Mouse (Mus musculus) stomach, embryonic 14.5 days (tissue): ENCODE measurements at regions not wholly inside any gene's neighbourhood (a gene's known extent, or its start where the extent isn't known, plus 50 kb on each side); places are given as distances from the start of the nearest gene placed in this dataset.
"Not testable (repeated sequence)": the region's sequence is repeated elsewhere in the genome, so short reads cannot be mapped to it uniquely, and the experiment has no call there.

Experiments used
- ATAC-seq: fragments of 200-750 bp; cut with Nextera tagmentation; 2 replicates; pipeline ENCODE4 v1.8.0; 2017; ENCODE audit warnings: low read depth, moderate TSS enrichment; ENCODE audit not compliant: insufficient number of reproducible peaks, insufficient read depth, low FRiP score
- H3K27ac ChIP-seq: fragments of 300-500 bp; sonication (generic); 2 replicates; pipeline ENCODE4 v1.5.1; 2014; ENCODE audit warnings: mild to moderate bottlenecking, low read length, moderate library complexity, mixed read lengths
- H3K27me3 ChIP-seq: fragments of 300-500 bp; sonication (generic); 2 replicates; pipeline ENCODE4 v1.6.1; 2014; ENCODE audit warnings: low read length, control low read depth, mixed read lengths; ENCODE audit not compliant: control insufficient read depth, insufficient read depth
- H3K36me3 ChIP-seq: fragments of 300-500 bp; sonication (generic); 2 replicates; pipeline ENCODE4 v1.6.1; 2014; ENCODE audit warnings: mild to moderate bottlenecking, control low read depth, low read length, moderate library complexity, mixed read lengths; ENCODE audit not compliant: control insufficient read depth, insufficient read depth
- H3K4me1 ChIP-seq: fragments of 300-500 bp; sonication (generic); 2 replicates; pipeline ENCODE4 v1.6.1; 2014; ENCODE audit warnings: low read length, control low read depth, mixed read lengths; ENCODE audit not compliant: control insufficient read depth, insufficient read depth
- H3K4me2 ChIP-seq: fragments of 300-500 bp; sonication (generic); replicated peaks from 2 replicates; pipeline ENCODE4 v1.6.1; 2014; ENCODE audit warnings: low read depth, low read length, control low read depth
- H3K4me3 ChIP-seq: fragments of 300-500 bp; sonication (generic); 2 replicates; pipeline ENCODE4 v1.5.1; 2014; ENCODE audit warnings: low read depth, low read length, control low read depth
- H3K9ac ChIP-seq: fragments of 300-500 bp; sonication (generic); replicated peaks from 2 replicates; pipeline ENCODE4 v1.6.1; 2014; ENCODE audit warnings: low read depth, mild to moderate bottlenecking, control low read depth, low read length, moderate library complexity, mixed read lengths
- H3K9me3 ChIP-seq: fragments of 300-500 bp; sonication (generic); 2 replicates; pipeline ENCODE4 v1.6.1; 2016; ENCODE audit warnings: low read depth, low read length, control low read depth; ENCODE audit not compliant: control insufficient read depth
- WGBS: fragments of 180-500 bp; shearing (Covaris S2); extraction: QIAGEN DNeasy Blood & Tissue Kit; methylation state at CpG from one replicate; pipeline ENCODE4 v1.1.7; 2014; 5-methylcytosine and 5-hydroxymethylcytosine counted together

- 85% methylated on average over 16 of the region's 16 CpGs for WGBS
- not testable (repeated sequence) for ATAC-seq, H3K4me3 ChIP-seq
Observed at GRCm38 (mm10) chr1:157622156-157622555, 115.6 kb downstream of the Sec16b start.

DNA sequence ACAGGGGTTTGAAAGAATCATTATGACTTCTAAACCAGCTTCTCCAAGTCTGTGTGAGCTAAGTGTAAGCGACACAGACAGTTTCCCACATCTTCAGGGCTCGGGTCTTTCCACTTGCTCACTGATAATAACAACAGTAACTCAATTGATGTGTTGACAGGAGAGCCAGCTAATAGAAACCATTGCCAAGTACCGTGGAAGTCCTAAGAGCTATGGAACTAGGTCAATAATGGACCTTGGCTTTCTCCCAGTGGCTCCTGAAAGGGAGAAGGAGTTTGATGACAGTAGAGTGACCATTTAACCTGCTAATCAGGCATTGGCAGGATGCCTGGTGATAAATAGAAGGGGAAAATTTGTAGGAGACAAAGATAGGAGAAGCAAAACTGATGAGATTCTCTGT lies 126.1 kb downstream of the Sec16b start:
- no peaks in the 10 kb centered on the region for H3K36me3 ChIP-seq
- H3K27ac ChIP-seq, result no peak overlapping the region
- WGBS, result 66% methylated on average over 3 of the region's 3 CpGs
- no peaks in the 10 kb centered on the region for H3K27me3 ChIP-seq
- no peak overlapping the region for H3K9ac ChIP-seq
- H3K4me1 ChIP-seq, result no peaks in the 10 kb centered on the region
- H3K9me3 ChIP-seq, result no peaks in the 10 kb centered on the region
- no peak for ATAC-seq
- no peak overlapping the region for H3K4me2 ChIP-seq
- H3K4me3 ChIP-seq, result no peak overlapping the region

More at GRCm38 (mm10) chr1:157622156-157622555, 115.6 kb downstream of the Sec16b start:
- H3K36me3 ChIP-seq, H3K4me2 ChIP-seq, H3K4me1 ChIP-seq, H3K27me3 ChIP-seq, H3K9me3 ChIP-seq, H3K9ac ChIP-seq, H3K27ac ChIP-seq: not testable (repeated sequence)

DNA sequence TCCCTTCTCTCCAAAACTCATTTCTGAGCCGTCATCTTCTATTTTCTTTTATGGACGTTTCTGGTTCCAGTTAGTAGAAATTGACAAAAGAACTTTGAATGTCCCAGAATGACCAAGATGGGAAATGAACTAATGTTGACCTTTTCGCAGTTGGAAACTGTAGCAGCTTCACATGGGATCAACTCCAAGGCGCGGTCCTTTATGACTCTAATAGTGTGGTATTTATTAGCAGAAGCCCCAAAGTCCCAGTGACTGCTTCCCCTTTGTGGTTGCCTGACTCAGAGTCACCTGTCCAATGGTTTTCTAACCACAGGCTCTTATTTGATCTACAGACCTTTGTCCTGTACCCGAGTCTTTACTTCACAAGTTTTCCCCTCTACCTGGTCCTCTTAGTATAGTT lies 126.9 kb downstream of the Sec16b start:
- Histone ChIP-seq H3K9ac (no peak overlapping the region), H3K9me3 (no peaks in the 10 kb centered on the region), H3K27me3 (no peaks in the 10 kb centered on the region), H3K4me3 (no peak overlapping the region), H3K4me1 (no peaks in the 10 kb centered on the region), H3K36me3 (no peaks in the 10 kb centered on the region), H3K4me2 (no peak overlapping the region), H3K27ac (no peak overlapping the region)
- 82% methylated on average over 6 of the region's 6 CpGs for WGBS
- ATAC-seq, result no peak

DNA sequence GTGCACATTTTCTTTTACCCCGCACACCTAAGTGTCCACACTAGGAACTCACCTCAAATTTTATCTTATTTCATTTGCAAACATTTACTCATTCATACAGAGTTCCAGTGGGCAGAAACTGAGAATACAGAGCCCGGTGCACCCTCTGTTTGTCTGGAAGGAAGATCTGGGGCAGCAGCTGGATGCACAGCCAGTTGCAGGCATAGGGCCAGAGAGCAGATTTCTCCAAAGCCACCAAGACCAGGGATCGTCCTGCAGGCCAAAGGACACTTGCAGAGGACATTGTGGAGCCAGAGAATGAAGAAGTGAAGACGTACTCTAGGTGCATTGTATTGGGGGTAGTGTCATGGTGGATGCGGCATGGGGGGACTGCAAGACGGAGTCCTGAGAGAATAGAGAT lies 129.2 kb downstream of the Sec16b start:
- H3K4me3 ChIP-seq, result no peak overlapping the region
- 84% methylated on average over 6 of the region's 6 CpGs for WGBS
- H3K4me1 ChIP-seq, result no peaks in the 10 kb centered on the region
- H3K9me3 ChIP-seq, result no peaks in the 10 kb centered on the region
- no peaks in the 10 kb centered on the region for H3K36me3 ChIP-seq
- H3K4me2 ChIP-seq, result no peak overlapping the region
- no peaks in the 10 kb centered on the region for H3K27me3 ChIP-seq
- H3K27ac ChIP-seq, result no peak overlapping the region
- no peak for ATAC-seq
- no peak overlapping the region for H3K9ac ChIP-seq

GRCm38 (mm10) chr1:157643524-157643923 lies 137.0 kb downstream of the Sec16b start:
- ATAC-seq, result no peak
- H3K27me3 ChIP-seq, result no peaks in the 10 kb centered on the region
- H3K9ac ChIP-seq, result no peak overlapping the region
- H3K4me1 ChIP-seq, result no peaks in the 10 kb centered on the region
- WGBS, result 88% methylated on average over 6 of the region's 6 CpGs
- H3K4me2 ChIP-seq, result no peak overlapping the region
- no peaks in the 10 kb centered on the region for H3K9me3 ChIP-seq
- H3K27ac ChIP-seq, result no peak overlapping the region
- H3K4me3 ChIP-seq, result no peak overlapping the region
- no peaks in the 10 kb centered on the region for H3K36me3 ChIP-seq

- H3K27ac ChIP-seq, result no peak overlapping the region
- H3K36me3 ChIP-seq, result no peaks in the 10 kb centered on the region
- no peak for ATAC-seq
- H3K4me3 ChIP-seq, result no peak overlapping the region
- no peak overlapping the region for H3K9ac ChIP-seq
- WGBS, result 80% methylated on average over 8 of the region's 8 CpGs
- H3K9me3 ChIP-seq, result no peaks in the 10 kb centered on the region
- H3K27me3 ChIP-seq, result no peaks in the 10 kb centered on the region
- no peak overlapping the region for H3K4me2 ChIP-seq
- H3K4me1 ChIP-seq, result no peaks in the 10 kb centered on the region
Observed at GRCm38 (mm10) chr1:157645682-157646421, 139.3 kb downstream of the Sec16b start.

GRCm38 (mm10) chr1:157655446-157655845 lies 148.9 kb downstream of the Sec16b start:
- Histone ChIP-seq H3K9ac (no peak overlapping the region), H3K4me1 (no peaks in the 10 kb centered on the region), H3K9me3 (no peaks in the 10 kb centered on the region), H3K27ac (no peak overlapping the region), H3K4me3 (no peak overlapping the region), H3K36me3 (no peaks in the 10 kb centered on the region), H3K4me2 (no peak overlapping the region), H3K27me3 (no peaks in the 10 kb centered on the region)
- 83% methylated on average over 4 of the region's 4 CpGs for WGBS
- ATAC-seq, result no peak

GRCm38 (mm10) chr1:157669626-157670025 lies 163.1 kb downstream of the Sec16b start:
- WGBS, result 88% methylated on average over 6 of the region's 6 CpGs
- ATAC-seq, result no peak
- H3K4me2 ChIP-seq, result no peak overlapping the region
- H3K27me3 ChIP-seq, result no peaks in the 10 kb centered on the region
- no peaks in the 10 kb centered on the region for H3K4me1 ChIP-seq
- H3K4me3 ChIP-seq, result no peak overlapping the region
- H3K9me3 ChIP-seq, result no peaks in the 10 kb centered on the region
- H3K27ac ChIP-seq, result no peak overlapping the region
- no peaks in the 10 kb centered on the region for H3K36me3 ChIP-seq
- no peak overlapping the region for H3K9ac ChIP-seq

DNA sequence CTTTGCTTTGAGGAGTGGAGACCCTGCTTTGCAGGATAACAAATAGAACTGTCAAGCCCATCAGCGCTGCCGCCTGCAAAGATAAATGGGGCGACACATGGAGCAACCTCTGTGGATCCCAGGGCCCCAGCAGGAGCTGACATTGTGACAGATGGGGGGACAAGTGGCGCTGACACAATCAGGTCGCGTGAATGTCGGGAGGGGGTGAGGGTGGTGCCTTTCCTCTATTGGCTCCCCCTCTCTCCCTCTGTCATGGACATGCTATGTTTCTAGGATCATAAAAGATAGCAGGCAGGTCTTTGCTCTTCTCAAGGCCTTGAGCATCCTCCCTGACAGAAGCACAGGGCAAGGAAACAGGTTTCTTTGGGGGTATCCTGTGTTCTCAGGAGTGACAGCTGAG lies 177.8 kb downstream of the Sec16b start:
- no peak overlapping the region for H3K27ac ChIP-seq
- H3K36me3 ChIP-seq, result no peaks in the 10 kb centered on the region
- H3K9me3 ChIP-seq, result no peaks in the 10 kb centered on the region
- 21% methylated on average over 7 of the region's 7 CpGs for WGBS
- H3K4me3 ChIP-seq, result no peak overlapping the region
- no peak overlapping the region for H3K9ac ChIP-seq
- H3K4me2 ChIP-seq, result no peak overlapping the region
- H3K27me3 ChIP-seq, result no peaks in the 10 kb centered on the region
- no peak for ATAC-seq
- H3K4me1 ChIP-seq, result no peaks in the 10 kb centered on the region
